Comparison of ENCODE assay signal across 9 mouse cellular contexts in the genomic region with DNA sequence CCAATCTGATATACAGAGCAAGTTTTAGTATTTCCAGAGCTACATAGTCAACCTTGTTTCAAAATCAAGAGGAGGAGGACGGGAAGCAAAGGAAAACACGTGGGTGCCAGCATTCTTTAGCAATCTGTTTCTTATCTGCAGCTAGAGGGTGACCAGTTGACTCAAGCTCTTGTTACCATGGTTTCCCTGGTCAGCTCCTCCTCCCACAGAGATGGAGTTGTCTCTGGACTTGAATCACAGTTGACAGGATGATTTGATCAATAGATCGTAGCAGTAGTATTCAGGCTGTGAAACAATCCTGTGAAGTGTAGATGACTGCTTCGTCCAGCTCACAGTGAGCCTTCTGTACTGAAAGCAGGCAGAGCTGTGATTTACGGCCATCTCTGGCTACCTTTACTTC. TPM values are rescaled to one million over a fixed set of nuclear protein-coding genes. Genes with fewer than 3 reads are reported as not detected.
DNase-seq lines count a peak whose midpoint lies in the region; ATAC-seq and TF ChIP-seq lines count a peak whose summit lies in the region.
"Had no signal": no experiment of that assay in that cellular context is flagged by ENCODE, and none has a peak within 500 bp of the region (broad histone marks: within the 10 kb centered on the region; RNA-seq: fewer than 3 reads in every experiment).

No protein-coding gene starts in this region.

- H3K27me3 ChIP-seq in kidney, postnatal 0 days (ENCODE audit: insufficient read depth, low read length) = no peaks in the 10 kb centered on the region
- H3K27me3 ChIP-seq in hindbrain, embryonic 14.5 days (ENCODE audit: control insufficient read depth, insufficient read depth, low read length) = no peaks in the 10 kb centered on the region

- TF ChIP-seq CTCF in lung, adult 2 months (IDR thresholded peaks at IDR 0.05; ENCODE audit: insufficient read depth, low read length) = no peak
- TF ChIP-seq CTCF in kidney, postnatal 0 days (IDR thresholded peaks at IDR 0.05; ENCODE audit: low read depth) = no peak

- H3K4me1 ChIP-seq in lung, adult 2 months (ENCODE audit: control insufficient read depth, insufficient read depth, low read length) = peaks cover 3% of the 10 kb centered on the region; the same call in 1 of the 2 replicates
- no peaks in the 10 kb centered on the region for H3K4me1 ChIP-seq in kidney, postnatal 0 days (replicated peaks; ENCODE audit: insufficient read depth, low read length)
- H3K4me1 ChIP-seq in hindbrain, embryonic 14.5 days (replicated peaks; ENCODE audit: control insufficient read depth, insufficient read depth, low read length) = 0 out of 2 replicates have a peak, but pooled peaks cover 3% of the 10 kb centered on the region

- H3K9me3 ChIP-seq in kidney, postnatal 0 days (replicated peaks; ENCODE audit: low read length) = no peaks in the 10 kb centered on the region
- no peaks in the 10 kb centered on the region for H3K9me3 ChIP-seq in hindbrain, embryonic 14.5 days (ENCODE audit: control insufficient read depth, low read length)

- H3K4me2 ChIP-seq in kidney, postnatal 0 days (ENCODE audit: low read length) = no peak overlapping the region
- no peak overlapping the region for H3K4me2 ChIP-seq in hindbrain, embryonic 14.5 days (replicated peaks)

- H3K9ac ChIP-seq in kidney, postnatal 0 days (ENCODE audit: low read depth, low read length) = no peak overlapping the region
- H3K9ac ChIP-seq in hindbrain, embryonic 14.5 days = no peak overlapping the region

- TF ChIP-seq POLR2A in lung, adult 2 months (IDR thresholded peaks at IDR 0.05; ENCODE audit: borderline replicate concordance, extremely low read depth, low read depth, low read length) = no peak

- H3K36me3 ChIP-seq in kidney, postnatal 0 days (ENCODE audit: insufficient read depth, low read length) = no peaks in the 10 kb centered on the region
- H3K36me3 ChIP-seq in hindbrain, embryonic 14.5 days (replicated peaks; ENCODE audit: control insufficient read depth, insufficient read depth) = no peaks in the 10 kb centered on the region

- no peak overlapping the region for H3K4me3 ChIP-seq in lung, adult 2 months (replicated peaks; ENCODE audit: extremely low read depth, low read depth, low read length)
- H3K4me3 ChIP-seq in kidney, postnatal 0 days (replicated peaks; ENCODE audit: low read depth, low read length) = no peak overlapping the region
- H3K4me3 ChIP-seq in hindbrain, embryonic 14.5 days (replicated peaks; ENCODE audit: low read length) = no peak overlapping the region
- H3K4me3 ChIP-seq: megakaryocyte, embryonic 14.5 days had no signal

- ATAC-seq in kidney, postnatal 0 days (replicated peaks; ENCODE audit: low FRiP score, low read depth) = no peak
- no peak for ATAC-seq in hindbrain, embryonic 14.5 days (ENCODE audit: low FRiP score)

- peak; percentile 55 to 73 for DNase-seq in lung, adult 18-20 months
- no peak for DNase-seq in lung, adult 2 months
- peak; percentile 53 for DNase-seq in brain, adult 2 months (ENCODE audit: low read depth, low spot score)
- DNase-seq in kidney, postnatal 0 days (ENCODE audit: low spot score) = peak; percentile 82
- peak; percentile 75 for DNase-seq in mesoderm, embryonic 11.5 days (ENCODE audit: low read depth, low spot score)
- no peak for DNase-seq in hindbrain, embryonic 14.5 days (ENCODE audit: low spot score)
- DNase-seq in layer of hippocampus, adult 11-12 months (ENCODE audit: low spot score) = no peak
- no peak for DNase-seq in cerebellum, adult 9-11 months

- H3K27ac ChIP-seq in kidney, postnatal 0 days = peak overlapping the region; percentile 83; the same call in 1 of the 2 replicates
- no peak overlapping the region for H3K27ac ChIP-seq in hindbrain, embryonic 14.5 days

- WGBS in lung, adult 2 months = 20% methylated on average over 5 of the region's 5 CpGs
- 18% methylated on average over 5 of the region's 5 CpGs for WGBS in kidney, postnatal 0 days
- 26% methylated on average over 5 of the region's 5 CpGs for WGBS in hindbrain, embryonic 14.5 days

RNA-seq across cellular contexts. Expression of a gene that starts 20.0 kb away (rescaled TPM):
- 12.7 and 20.0 TPM in 2 replicates for polyA plus RNA-seq in lung, adult 2 months (2012; rRNA removed)
- 8.0 and 8.4 TPM in 2 replicates for polyA plus RNA-seq in kidney, postnatal 0 days (2015; fragmentation: Nextera tagmentation; extraction: Ambion mirVana)
- polyA plus RNA-seq in hindbrain, embryonic 14.5 days (2014; fragmentation: Nextera tagmentation; extraction: Ambion mirVana) = 1.1 and 2.6 TPM in 2 replicates

RNA-seq across cellular contexts. Expression of a gene that starts 20.3 kb away (rescaled TPM):
- polyA plus RNA-seq in lung, adult 2 months (2012; rRNA removed) = 84.2 and 98.8 TPM in 2 replicates
- 14.1 and 15.8 TPM in 2 replicates for polyA plus RNA-seq in kidney, postnatal 0 days (2015; fragmentation: Nextera tagmentation; extraction: Ambion mirVana)
- polyA plus RNA-seq in hindbrain, embryonic 14.5 days (2014; fragmentation: Nextera tagmentation; extraction: Ambion mirVana) = 4.2 and 5.0 TPM in 2 replicates

RNA-seq across cellular contexts. Expression of a gene that starts 30.3 kb away (rescaled TPM):
- 16.2 and 21.3 TPM in 2 replicates for polyA plus RNA-seq in lung, adult 2 months (2012; rRNA removed)
- 0.43 and 0.89 TPM in 2 replicates for polyA plus RNA-seq in kidney, postnatal 0 days (2015; fragmentation: Nextera tagmentation; extraction: Ambion mirVana)
- polyA plus RNA-seq in hindbrain, embryonic 14.5 days (2014; fragmentation: Nextera tagmentation; extraction: Ambion mirVana) = 0.20 and 0.55 TPM in 2 replicates

RNA-seq across cellular contexts. Expression of a gene that starts 34.0 kb away (rescaled TPM):
- 43.6 and 55.0 TPM in 2 replicates for polyA plus RNA-seq in lung, adult 2 months (2012; rRNA removed)
- 52.2 and 59.4 TPM in 2 replicates for polyA plus RNA-seq in kidney, postnatal 0 days (2015; fragmentation: Nextera tagmentation; extraction: Ambion mirVana)
- 96.2 and 99.2 TPM in 2 replicates for polyA plus RNA-seq in hindbrain, embryonic 14.5 days (2014; fragmentation: Nextera tagmentation; extraction: Ambion mirVana)

RNA-seq across cellular contexts. Expression of a gene that starts 42.5 kb away (rescaled TPM):
- 32.0 and 51.1 TPM in 2 replicates for polyA plus RNA-seq in lung, adult 2 months (2012; rRNA removed)
- polyA plus RNA-seq in kidney, postnatal 0 days (2015; fragmentation: Nextera tagmentation; extraction: Ambion mirVana) = 19.0 and 21.0 TPM in 2 replicates
- 24.3 and 26.9 TPM in 2 replicates for polyA plus RNA-seq in hindbrain, embryonic 14.5 days (2014; fragmentation: Nextera tagmentation; extraction: Ambion mirVana)

Comparison
In these comparisons a context has a peak if more than half of its experiments do, and no peak if none do; other contexts are left out.
1. DNase-seq: peak in lung, adult 18-20 months (2 of 2), brain, adult 2 months (single experiment), kidney, postnatal 0 days (single experiment) and mesoderm, embryonic 11.5 days (single experiment); none in lung, adult 2 months (single experiment), hindbrain, embryonic 14.5 days (single experiment), layer of hippocampus, adult 11-12 months (single experiment) and cerebellum, adult 9-11 months (single experiment).